Mouse (Mus musculus) gastrocnemius, adult 18-20 months (tissue): ENCODE results near the gene Mapk6. TPM values are rescaled to one million over a fixed set of nuclear protein-coding genes. Genes with fewer than 3 reads are reported as not detected.
A peak's percentile ranks its signal among the peaks of the same experiment; 100 is the strongest.
"Not testable (repeated sequence)": the region's sequence is repeated elsewhere in the genome, so short reads cannot be mapped to it uniquely, and the experiment has no call there.

Experiments
- DNase-seq: peaks from one replicate; pipeline ENCODE4 v3.0.0; 2021; ENCODE audit warnings: low spot score
- long read RNA-seq, 2 experiments: library from polyadenylated mRNA; stranded (forward); transcript quantifications; one replicate each; pipeline ENCODE4 v2.0.0; 2021
- total RNA-seq, 2 experiments: library from RNA; stranded (reverse); gene quantifications; 2 replicates each; pipeline ENCODE4 v1.2.3; 2021

Mapk6 gene
- total RNA-seq: 10 to 100 TPM; 26.1 to 26.7 TPM
- long read RNA-seq, experiment 1, full-length matches to known transcripts: 21 of 36 reads
- long read RNA-seq, experiment 1, partial matches to known transcripts: 9 of 36 reads
- long read RNA-seq, experiment 1, other reads (novel, unspliced or antisense): 6 of 36 reads
- long read RNA-seq, experiment 2, full-length matches to known transcripts: 16 of 24 reads
- long read RNA-seq, experiment 2, partial matches to known transcripts: 2 of 24 reads
- long read RNA-seq, experiment 2, other reads (novel, unspliced or antisense): 6 of 24 reads

DNA sequence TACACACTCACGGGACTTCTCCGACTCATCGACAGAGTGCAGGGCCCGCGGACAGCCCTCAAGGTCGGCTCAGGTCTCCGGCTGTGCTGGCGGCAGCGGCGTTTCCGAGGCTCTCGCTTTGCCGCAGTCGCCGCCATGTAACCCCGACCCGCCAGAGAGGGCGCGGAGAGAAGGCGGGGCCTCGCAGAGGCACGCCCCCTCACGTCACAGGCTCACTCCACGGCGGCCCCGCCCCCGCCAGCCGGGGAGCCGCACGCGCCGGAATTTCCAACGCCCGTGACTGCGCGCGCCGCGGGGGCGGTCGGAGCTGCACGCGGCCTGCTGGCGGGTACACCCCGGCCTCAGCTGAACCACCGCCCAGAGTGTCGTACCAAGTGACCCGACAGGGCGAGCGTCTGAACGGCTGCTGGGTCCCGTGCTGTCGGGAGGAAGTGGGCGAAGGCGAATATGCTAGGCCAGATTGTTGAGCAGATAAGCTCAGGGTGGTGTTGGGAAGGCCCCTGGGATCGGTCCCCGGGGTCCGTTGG lies at the start of gene Mapk6:
TSS of gene Mapk6 (minus strand) at position 154 of the 527 bp plus-strand sequence.
- peak; percentile 98 for DNase-seq

DNA sequence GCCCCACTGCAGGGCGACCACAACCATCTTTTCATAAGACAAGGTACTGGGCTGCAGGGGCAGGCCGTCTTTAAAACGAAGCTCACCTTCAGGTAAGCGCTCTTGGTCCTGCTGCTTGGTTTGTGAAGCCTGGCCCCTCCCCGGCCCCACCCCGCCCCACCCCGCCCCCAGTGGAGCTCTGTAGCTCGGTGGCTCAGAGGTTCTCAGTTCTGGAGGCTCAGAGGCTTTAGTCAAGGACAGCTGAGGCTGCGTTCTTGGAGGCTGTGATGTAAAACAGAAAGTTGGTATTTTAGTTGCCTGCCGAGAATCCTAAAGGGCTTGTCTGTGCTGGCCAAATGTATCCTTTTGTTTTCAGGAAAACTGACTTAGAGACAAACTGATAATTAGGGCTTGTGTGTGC lies 45.9 kb upstream of the Mapk6 start:
- no peak for DNase-seq

DNA sequence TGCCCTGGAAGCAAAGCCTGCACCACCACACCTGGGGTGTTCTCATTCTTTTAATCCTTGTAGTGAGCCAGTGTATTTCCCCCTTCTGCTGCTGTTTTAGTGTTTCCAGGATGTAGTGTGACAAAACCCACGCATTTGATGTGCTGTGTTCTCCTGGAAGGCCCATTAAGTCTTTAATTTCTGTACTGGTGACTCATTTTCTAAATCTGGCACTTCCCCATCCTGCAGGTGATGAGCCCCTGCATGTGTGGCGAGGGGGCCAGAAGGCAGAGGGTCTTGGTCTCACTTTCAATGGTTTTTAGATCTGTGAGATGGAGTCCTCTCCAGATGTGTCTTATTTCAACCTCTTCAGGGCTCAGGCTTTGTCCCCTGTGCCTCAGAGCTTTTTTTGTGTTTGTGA lies 44.2 kb upstream of the Mapk6 start:
- no peak for DNase-seq

DNA sequence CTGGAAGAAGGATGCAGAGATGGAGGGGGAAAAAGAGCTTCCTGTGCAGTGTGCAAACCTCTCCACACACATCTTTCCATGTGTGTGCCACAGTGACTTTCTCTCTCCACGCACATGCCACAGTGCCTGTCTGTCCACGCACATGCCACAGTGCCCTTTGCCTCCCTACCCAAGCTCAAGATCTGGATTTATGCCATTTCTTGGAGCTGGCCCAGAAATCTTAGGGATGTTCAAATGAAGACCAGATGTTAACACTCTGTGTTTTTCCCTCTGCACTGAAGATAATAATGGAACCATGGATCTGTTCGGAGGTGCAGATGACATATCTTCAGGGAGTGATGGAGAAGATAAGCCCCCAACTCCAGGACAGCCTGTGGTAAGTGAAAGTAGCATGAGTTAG lies 38.2 kb upstream of the Mapk6 start:
- DNase-seq: no peak

DNA sequence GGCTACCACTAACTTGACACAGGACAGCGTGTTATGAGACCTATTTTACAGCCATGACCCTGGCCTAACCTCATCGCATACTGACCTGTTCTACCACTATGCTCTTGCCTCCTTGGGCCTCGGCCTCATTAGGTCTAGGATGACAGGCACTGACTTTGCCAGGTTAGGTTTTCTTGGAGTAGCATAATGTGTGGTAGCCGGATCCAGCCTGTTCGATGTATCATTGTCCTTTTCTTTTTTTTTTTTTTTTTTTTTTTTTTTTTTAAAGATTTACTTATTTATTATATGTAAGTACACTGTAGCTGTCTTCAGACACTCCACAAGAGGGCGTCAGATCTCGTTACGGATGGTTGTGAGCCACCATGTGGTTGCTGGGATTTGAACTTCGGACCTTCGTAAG lies 36.8 kb upstream of the Mapk6 start:
- not testable (repeated sequence) for DNase-seq

DNA sequence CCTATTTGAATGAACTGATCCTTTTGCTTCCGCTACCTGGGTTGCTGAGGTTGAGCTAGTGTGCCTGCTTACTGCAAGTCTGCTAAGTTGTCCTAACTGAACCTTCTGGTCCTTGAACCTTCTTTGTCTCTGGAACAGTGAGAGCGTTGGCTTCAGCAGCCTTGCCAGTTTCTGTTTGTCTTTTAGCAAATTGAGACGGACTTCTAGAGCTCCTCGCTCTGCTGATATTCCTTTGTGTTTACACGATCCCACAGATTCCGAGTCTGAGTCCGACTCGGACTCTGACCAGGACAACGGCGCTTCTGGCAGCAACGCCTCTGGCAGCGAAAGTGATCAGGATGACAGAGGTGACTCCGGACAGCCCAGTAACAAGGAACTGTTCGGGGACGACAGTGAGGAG lies 35.2 kb upstream of the Mapk6 start:
- DNase-seq: no peak

DNA sequence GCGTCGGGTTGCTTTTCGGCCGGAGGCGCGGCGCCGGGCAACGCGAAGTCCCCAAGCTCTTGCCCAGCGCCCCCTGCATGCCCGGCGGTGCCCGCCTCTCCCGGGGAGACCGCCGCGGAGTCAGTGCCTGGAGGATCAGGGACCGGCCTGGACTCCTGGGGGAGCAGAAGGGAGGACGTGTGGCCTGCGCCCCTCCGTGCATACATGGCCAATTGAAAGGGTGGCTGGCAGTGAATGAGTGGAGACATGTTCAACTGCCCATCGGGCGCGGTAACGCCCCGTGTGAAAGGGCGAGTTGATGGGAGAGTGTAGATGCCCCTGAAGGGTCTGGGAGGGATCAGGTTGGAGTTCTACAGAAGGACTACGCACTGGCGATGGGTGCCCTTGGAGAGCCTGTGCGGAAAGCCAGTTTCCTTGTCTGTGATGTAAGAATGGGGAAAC lies 31.9 kb upstream of the Mapk6 start:
- DNase-seq: no peak

DNA sequence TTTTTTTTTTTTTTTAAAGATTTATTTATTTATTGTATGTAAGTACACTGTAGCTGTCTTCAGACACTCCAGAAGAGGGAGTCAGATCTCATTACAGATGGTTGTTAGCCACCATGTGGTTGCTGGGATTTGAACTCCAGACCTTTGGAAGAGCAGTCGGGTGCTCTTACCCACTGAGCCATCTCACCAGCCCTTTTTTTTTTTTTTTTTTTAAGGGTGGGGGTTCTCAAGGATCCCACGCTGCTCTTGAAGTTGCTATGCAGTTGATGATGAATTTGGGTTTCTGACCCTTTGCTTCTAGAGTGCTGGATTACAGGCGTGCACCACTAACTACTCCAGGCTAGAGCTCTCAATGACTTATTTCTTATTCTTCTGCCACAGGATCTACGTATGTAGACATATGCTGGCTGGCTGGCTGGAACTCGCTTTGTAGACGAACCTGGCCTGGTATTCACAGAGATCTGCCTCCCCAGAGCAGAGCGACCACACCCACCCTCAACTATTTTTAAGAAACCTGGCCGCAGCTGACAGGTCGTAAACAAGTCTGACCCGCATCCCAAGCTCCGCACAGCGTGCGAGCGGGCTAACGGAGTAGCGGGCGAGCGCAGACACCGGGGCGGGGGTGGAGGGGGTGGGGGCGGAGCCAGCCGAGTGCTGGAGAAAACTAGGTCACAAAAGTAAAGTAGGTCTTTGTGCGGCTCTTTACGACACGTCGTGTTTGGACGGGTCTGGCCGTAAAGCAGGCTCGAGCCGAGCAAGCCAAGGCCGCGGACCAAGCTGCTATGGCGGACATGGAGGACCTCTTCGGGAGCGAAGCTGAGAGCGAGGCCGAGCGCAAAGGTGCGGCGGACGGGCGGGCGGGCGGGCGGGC lies 31.2 kb upstream of the Mapk6 start, which contains the start of gene Leo1:
TSS of gene Leo1 (plus strand) at position 729 of the 871 bp plus-strand sequence.
- peak; percentile 91 for DNase-seq

DNA sequence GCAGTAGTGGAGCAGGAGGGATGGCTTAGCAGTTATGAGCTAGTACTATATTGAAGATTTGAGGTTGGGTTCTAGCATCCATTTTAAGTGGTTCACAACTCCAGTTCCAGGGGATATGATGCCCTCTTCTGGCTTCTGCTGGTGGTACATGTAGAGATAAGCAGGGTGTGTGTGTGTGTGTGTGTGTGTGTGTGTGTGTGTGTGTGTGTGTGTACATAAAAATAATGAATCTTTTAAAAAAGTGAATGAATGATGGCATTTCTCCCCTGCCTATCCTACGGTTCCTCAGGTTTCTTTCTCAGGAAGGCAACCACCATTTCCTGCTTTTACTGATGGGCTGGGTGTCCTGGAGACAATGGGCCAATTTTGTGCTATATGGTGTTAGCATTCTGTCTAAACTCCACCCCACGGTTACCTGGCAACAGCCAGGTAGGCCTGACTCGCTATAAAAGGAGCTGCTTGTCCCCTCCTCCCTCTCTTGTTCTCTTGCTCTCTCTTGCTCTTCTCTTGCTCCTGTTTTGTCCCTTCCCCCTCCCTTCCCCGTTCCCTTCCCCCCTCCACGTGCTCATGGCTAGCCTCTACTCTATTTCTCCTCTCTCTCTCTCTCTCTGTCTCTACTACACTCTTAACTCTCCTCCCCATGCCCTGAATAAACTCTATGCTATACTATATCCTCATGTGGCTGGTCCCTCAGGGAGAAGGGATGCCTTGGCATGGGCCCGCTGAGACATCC lies 28.0 kb upstream of the Mapk6 start:
- DNase-seq: peak; percentile 24

DNA sequence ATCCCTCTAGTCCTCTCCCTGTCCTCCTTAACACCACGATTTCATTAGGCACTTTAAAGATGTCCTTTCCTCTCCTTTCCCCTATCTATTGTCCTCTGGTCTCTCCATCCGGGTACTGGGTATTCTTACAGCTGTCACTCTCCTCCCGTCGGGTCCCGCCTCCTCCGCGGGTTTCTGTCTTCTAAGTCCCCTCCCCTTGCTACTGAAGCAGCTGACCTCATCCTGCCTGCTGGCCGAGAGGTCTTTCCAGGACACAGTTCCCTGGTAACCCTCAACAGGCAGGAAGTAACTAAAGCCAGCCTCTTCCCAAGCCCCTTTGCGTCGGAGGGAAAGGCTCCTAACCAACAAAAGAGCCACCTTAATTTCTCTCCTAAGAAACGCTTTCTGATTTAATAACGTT lies 26.1 kb upstream of the Mapk6 start:
- peak; percentile 81 for DNase-seq

DNA sequence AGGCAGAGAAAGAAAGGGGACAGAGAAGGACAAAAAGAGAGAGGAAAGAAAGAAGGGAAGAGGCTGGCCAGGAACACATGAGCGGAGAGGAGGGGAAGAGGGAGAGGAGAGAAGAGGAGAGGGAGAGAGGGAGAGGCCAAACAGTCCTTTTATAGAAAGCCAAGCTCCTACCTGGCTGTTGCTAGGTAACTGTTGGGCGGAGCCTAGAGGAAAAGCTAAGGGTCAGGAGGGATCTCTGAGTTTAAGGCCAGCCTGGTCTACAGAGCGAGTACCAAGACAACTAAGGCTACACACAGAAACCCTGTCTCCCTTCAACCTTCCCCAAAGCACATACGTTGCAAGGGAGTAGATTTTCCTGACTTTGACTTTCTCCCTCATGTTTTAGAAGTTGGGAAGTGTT lies 25.5 kb upstream of the Mapk6 start:
- no peak for DNase-seq

DNA sequence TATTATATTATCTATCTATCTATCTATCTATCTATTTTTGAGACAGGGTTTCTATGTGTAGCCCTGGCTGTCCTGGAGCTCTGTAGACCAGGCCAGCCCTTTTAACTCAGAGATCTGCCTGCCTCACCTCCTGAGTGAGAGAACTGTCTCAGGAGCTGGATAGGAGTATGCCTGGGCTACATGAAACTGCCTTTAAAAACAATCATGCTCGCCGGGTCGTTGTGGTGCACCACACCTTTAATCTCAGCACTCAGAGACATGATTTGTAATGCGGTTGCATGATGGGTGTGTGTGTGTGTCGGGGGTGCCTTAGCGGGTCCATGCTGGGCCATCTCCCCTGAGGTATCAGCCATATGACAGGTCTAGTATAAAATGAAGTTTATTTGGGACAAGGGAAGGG lies 25.1 kb upstream of the Mapk6 start:
- no peak for DNase-seq

DNA sequence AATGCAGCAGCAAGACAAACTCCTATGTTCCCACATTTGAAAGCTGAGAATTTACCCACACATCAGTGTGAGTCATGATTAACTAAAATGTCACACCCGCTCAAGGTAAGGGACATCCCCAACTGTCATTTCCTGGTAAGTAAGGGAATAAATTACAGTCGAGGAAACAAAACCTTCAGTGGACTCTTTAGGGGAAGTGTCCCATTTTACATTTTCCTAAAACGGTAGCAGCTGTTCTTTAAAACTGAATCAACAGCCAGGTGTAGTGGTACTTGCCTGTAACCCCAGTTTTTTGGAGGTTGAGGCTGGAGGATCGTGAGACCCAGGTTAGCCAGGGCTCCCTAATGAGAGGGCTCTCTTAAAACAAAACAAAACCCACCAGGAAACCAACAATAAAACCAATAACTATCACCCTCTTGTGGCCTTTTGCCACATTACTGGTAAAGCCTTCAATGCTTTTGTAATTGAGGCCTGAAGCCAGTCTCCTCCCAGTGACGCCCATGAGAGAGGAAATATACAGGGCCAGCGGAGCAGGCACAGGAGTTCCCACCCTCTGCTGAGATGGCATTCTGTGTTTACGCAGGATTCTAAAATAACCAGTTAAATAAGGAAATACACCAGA lies 24.5 kb upstream of the Mapk6 start:
- DNase-seq: peak; percentile 66

DNA sequence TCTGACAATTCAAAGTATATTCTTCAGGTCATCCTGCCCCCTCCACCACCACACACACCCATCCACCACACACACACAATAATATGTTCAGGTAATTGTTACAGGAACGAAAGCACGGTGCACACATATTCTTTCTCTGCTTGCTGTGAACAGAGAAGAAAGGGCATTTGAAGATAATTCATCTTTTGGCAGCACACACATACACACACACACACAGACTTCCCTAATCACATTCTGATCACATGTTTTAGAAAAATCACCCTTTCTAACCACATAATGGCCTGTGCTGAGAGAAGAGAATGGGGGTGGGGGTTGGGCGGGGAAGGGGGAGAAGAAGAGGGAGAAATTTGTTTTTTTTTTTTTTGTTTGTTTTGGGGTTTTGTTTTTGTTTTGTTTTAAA lies 22.9 kb upstream of the Mapk6 start:
- DNase-seq: no peak

DNA sequence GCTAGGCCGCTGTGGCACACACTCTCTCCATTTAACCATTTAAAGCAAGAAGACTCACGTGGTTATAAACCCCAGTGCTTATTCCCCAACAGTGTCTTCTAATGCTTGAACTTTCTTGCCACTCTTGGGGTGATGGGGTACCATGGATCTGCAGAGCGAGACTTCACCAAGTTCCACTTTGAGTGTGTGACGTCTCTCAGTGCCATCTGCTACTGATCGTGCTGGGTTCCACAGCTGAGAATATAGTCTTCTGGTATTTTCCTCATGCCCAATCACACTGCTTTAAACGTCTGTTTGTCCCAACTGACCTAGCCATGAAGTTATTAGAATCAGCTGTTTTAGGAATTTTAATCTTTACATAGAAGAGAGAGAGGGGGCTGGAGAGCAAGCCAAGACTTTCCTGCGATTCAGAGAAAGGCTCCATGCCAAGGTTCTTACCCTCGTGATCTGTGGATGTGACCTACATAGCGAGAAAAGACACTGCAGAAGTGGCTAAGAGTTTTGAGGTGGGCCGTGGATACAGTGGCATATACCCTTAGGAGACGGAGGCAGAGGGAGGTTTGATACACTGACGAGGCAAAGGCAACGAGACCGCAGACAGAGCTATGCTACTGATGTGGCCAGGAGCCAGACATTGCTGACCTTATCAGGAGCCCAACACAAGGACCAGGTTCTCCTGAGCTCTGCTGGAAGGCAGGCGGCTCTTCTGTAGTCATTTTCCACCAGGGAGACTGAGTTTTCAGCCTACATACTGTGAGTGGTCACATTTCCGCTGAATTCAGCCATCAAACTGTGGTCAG lies 21.2 kb upstream of the Mapk6 start:
- no peak for DNase-seq

DNA sequence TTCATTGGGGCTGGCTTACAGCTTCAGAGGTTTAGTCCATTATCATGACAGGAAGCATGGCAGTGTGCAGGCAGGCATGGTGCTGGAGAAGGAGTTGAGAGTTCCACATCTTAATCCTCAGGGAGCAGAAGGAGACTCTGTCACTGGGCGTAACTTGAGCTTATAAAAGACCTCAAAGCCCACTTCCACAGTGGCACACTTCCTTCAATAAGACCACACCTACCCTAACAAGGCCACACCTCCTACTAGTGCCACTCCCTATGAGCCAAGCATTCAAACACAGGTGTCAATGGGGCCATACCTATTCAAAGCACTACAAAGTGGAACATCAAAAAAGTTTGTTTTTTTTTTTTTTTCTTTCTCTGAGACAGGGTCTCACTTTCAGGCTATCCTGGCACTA lies 19.9 kb upstream of the Mapk6 start:
- DNase-seq: no peak

DNA sequence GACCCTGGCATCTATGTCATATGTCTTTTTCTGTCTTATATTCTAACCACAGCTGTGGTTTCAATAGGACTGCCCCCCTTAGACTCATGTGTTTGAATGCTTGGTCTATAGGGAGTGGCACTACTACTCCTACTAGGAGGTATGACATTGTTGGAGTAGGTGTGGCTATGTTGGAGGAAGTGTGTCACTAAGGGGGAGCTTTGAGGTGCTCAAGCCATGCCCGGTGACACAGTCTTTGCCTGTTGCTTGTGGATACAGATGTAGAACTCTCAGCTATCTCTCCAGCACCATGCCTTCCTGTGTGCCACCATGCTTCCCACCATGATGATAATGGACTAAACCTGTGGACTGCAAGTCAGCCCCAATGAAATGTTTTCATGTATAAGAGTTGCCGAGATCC lies 19.2 kb upstream of the Mapk6 start:
- DNase-seq: no peak

DNA sequence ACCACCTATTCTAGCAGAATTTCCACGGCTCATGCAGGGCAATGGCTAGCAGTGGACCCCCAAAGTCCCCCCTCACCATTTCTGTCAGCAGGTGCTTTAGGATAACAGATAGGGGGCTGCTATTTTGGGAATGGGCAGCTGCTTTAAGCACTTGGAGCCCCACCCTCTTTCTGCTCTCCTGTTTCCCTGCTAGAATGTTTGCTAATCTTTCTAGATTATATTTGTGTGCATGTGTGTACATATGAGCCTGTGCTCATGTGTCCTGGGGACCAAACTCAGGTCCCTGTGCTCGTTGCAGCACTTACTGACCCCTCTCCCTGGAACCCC lies 18.4 kb upstream of the Mapk6 start:
- DNase-seq: no peak

DNA sequence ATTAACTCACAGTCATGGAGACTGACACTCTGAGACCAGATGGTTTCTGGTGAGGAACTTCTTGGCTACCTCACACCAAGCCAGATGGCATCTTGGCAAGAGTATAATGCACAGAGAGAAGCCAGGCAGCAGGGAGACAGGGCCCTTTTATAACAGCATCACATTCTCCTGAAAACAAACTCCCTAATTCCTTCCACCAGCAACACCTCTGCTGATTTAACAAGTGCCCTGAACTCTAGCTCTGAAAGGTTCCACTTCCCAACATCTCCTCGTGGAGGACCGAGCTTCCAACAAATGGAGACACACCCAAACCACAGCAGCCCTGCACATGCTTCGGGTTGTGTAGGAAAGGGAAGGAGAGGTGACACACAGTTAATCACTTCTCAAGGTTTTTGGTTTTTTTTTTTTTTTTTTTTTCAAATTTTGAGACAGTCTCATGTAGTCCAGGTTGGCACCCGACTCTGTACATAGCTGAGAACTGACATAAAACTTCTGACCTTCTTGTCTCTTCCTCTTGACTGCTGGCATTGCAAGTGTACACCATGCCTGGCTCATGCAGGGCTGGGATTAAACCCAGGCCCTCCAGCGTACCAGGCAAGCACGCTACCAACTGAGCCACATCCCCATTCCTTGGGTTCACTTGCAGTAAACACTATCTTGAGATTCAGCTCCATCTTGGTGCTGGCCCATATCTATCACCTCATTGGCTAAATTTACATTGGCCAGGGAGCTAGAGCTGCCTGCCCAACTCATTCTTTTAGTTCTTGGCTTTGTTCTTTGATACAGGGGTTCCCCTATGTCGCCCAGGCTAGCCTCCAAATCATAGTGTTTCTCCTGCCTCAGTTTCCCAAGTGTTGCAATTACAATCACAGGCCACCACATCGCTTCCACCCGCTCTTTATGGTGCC lies 17.8 kb upstream of the Mapk6 start:
- DNase-seq: peak; percentile 55
